Mouse (Mus musculus) kidney, postnatal 4 days (tissue): ENCODE data around the gene Plpp7.

ENCODE experiments used
- DNase-seq, 2 experiments: peaks; one replicate each; pipeline ENCODE4 v3.0.0; 2021; ENCODE audit warnings: mixed read lengths in 2 of 2

The Plpp7 gene

DNA sequence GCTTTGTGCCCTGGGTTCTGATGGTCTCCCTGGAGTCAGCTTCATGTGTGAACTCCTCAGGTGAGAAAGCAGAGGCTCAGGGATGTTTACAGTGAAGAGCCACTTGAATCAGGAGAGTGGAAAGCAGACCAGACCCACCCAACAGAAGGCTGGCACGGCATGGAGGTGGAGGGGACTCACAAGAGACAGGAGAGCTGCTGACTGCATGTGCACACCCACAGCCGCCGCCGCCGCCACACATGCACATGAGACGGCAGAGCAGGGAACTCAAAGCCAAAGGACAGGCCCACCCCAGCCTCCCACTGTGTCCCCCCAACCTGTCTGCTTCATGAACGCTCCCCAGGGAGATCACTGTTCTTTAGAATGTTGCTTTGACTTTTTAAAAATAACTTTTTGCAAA, 8.8 kb downstream of the Plpp7 start:
- DNase-seq: no peak

DNA sequence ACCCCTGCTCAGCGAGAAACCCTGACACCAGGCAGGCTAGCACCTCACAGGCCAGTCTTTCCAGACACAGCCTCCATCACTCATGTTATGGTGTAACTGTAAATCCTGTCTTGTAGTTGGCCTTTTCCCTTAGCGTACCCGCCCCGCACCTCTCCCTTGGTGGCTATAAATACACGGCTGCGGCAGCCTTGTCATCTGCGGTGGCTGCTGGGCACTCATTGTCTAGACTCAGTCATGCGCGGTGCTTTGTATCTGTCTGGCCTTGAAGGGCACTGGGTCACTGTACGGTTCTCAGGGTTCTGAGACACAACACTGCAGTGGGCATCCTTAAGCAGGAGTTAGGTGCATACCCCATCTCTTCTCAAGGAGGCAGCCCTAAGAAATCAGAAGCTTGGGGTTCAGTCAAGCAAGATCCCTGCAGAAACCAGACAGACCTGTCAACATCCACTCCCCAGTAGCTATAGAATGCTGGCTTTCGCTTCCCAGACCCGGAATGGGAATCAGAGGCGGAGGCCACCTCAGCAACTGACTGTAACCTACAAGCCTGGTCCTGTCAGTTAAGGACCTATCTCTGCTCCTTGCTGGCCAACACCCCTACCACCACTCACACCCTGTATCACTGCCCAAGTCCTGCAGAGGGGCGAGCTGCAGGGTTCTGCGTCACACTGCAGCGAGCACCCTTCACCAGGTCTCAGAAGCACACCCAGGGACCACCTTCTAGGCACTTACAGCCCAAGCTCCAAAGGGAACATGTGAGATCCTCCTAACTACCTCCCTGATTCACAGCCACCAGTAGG, 10.0 kb downstream of the Plpp7 start:
- DNase-seq: no peak

- DNase-seq: no peak
Measured at GRCm38 (mm10) chr2:32105930-32106329, 10.6 kb downstream of the Plpp7 start.

- DNase-seq: no peak
Measured at GRCm38 (mm10) chr2:32111268-32111667, 15.9 kb downstream of the Plpp7 start.

- DNase-seq: no peak
Measured at GRCm38 (mm10) chr2:32112548-32112947, 17.2 kb downstream of the Plpp7 start.

DNA sequence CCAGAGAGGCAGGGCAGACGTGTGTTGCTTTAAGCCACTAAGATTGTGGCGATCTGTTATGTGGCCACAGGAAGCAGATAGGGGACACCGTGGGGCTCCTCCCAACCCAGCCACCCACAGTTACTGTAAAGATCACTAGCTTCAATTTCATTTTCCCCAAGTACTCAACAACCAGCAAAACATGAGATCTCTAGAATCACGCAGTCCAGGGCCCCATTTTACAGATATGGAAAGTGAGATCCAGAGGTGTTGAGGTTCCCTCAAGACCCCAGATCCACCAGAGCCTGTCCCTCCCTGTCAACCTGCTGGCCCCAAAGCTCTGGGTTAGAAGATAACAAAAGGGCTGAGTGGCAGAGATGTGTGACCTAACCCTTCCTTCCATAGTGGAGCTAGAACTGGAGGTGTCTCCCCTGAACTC, 20.5 kb downstream of the Plpp7 start:
- no peak for DNase-seq

GRCm38 (mm10) chr2:32119802-32120750, 24.7 kb downstream of the Plpp7 start:
- peak; percentile 66 to 75 for DNase-seq

GRCm38 (mm10) chr2:32121150-32121549, 25.8 kb downstream of the Plpp7 start:
- no peak for DNase-seq

DNA sequence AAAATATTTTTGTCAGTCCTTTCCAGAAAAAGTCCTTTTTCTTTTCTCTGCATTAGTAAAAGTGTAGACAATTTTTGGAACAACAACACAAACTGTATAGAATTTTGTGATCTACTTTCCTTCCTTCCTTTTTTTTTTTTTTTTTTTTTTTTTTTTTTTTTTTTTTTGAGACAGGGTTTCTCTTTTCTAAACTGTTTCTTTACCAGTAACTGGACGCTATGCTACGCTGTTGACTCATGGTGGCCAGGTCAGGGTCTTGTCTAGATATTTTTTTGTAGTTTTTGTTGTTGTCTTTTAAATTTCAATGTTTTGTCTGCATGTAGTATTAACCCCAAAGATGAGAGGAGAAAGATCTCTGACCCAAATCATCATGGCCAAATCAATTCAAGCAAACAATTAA, 26.5 kb downstream of the Plpp7 start:
- no peak for DNase-seq

- no peak for DNase-seq
Measured at GRCm38 (mm10) chr2:32127653-32128535, 32.6 kb downstream of the Plpp7 start.

GRCm38 (mm10) chr2:32128536-32128841, 33.2 kb downstream of the Plpp7 start:
- no peak for DNase-seq

DNA sequence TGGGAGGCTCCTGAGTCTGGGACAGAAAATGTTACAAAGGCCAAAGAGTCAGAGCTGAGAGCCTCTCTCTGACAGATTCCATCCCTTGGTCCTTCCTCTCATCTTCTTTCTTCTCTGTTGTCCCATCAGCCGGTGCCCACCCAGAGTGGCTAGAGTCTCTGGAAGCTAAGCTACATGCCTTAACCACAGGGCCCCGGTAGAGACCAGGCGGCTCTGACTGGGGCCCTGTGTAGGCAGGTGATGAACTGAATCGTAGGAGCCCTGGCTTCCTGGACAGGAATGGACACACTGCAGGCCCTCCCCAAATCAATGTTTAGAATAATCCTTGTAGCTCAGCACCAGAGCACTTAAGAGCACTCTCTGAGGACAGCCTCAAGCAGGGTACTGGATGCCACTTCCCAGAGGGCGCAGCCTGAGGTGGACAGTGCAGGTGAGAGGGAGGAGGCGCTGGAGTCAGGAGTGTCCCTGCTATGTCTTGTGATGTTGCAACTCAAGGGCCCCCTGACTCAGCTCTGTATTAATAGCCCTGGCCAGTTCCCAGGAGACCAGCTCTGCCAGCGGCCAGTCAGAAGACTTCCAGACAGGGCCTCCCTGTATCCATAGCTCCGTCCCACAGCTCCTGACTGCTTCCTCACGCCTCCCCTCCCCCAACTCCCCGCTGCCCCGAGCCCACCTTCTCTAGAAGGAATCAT, 34.2 kb downstream of the Plpp7 start:
- DNase-seq: no peak

- DNase-seq: peak; percentile 70 to 76
Measured at GRCm38 (mm10) chr2:32130435-32130834, 35.1 kb downstream of the Plpp7 start.

- no peak for DNase-seq
Measured at GRCm38 (mm10) chr2:32131205-32131834, 36.0 kb downstream of the Plpp7 start.

- DNase-seq: no peak
Measured at GRCm38 (mm10) chr2:32131866-32132566, 36.7 kb downstream of the Plpp7 start.

- peak; percentile 83 to 87 for DNase-seq
Measured at GRCm38 (mm10) chr2:32132567-32132992, 37.3 kb downstream of the Plpp7 start.

GRCm38 (mm10) chr2:32134039-32134438, 38.7 kb downstream of the Plpp7 start:
- peak; percentile 93 to 94 for DNase-seq

- peak; percentile 97 to 98 for DNase-seq
Measured at GRCm38 (mm10) chr2:32137667-32138266, 42.4 kb downstream of the Plpp7 start.

DNA sequence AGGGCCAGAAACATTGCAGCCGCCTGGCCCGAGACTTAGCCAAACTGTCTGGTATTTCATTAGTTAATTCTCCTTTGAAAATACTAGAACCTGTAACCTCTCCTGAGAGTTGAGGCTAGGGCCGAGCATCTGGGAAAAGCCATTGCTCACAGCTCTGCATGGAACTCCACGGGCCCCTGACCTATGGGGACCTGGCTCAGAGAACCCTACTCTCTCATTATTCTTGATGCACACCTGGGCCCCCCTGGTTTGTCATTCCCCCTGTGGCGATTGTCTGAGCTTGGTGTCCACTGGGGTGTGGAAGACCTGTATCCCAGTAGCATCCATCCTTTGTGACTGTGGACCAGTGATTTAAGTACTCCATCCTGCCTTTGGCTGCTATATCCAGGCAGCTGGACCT, 44.0 kb downstream of the Plpp7 start:
- no peak for DNase-seq

GRCm38 (mm10) chr2:32140498-32140934, 45.2 kb downstream of the Plpp7 start:
- peak in 1 of 2 experiments; percentile 49 for DNase-seq
